ENCODE assay signal across 27 mouse cellular contexts in the genomic region with DNA sequence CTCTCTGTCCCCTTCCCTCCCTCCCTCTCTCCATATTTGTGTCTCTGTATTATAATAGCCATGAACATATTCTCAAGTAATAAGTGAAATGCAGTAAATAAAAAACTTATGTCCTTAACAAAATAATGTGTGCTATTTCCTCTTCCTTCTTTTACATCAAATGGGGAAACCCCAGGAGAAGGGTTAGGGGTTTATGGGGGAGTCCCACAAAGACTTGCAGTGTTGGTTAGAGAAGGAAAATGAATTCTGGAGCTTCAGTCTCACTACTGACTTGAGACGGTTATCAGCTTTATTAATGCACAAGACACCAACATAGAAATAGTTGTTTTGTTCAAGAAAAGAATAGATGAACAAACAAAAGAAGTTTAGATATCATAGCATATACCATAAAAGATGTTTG.
"Had no signal": no experiment of that assay in that cellular context is flagged by ENCODE, and none has a peak within 500 bp of the region (broad histone marks: within the 10 kb centered on the region; RNA-seq: fewer than 3 reads in every experiment).

No protein-coding gene starts in this region.

- H3K36me3 ChIP-seq: embryonic facial prominence, embryonic 10.5 days; embryonic facial prominence, embryonic 12.5 days; embryonic facial prominence, embryonic 13.5 days; embryonic facial prominence, embryonic 15.5 days; forebrain, embryonic 10.5 days; forebrain, embryonic 12.5 days; forebrain, embryonic 15.5 days had no signal

- ATAC-seq: forebrain, embryonic 13.5 days; forebrain, embryonic 14.5 days; forebrain, embryonic 15.5 days; forebrain, embryonic 16.5 days; forebrain, postnatal 0 days had no signal

- H3K9ac ChIP-seq: embryonic facial prominence, embryonic 12.5 days; embryonic facial prominence, embryonic 13.5 days; embryonic facial prominence, embryonic 15.5 days; forebrain, embryonic 12.5 days; forebrain, embryonic 13.5 days; forebrain, embryonic 15.5 days; forebrain, postnatal 0 days had no signal

- H3K4me3 ChIP-seq: embryonic facial prominence, embryonic 10.5 days; embryonic facial prominence, embryonic 12.5 days; embryonic facial prominence, embryonic 13.5 days; embryonic facial prominence, embryonic 15.5 days; erythroblast, embryonic 14.5 days; forebrain, embryonic 10.5 days; forebrain, embryonic 12.5 days; forebrain, embryonic 13.5 days; forebrain, embryonic 15.5 days; gastrocnemius, adult 2 months; heart, adult 2 months had no signal

- H3K27ac ChIP-seq: embryonic facial prominence, embryonic 10.5 days; embryonic facial prominence, embryonic 12.5 days; embryonic facial prominence, embryonic 13.5 days; embryonic facial prominence, embryonic 15.5 days; forebrain, embryonic 10.5 days; forebrain, embryonic 12.5 days; forebrain, embryonic 13.5 days; forebrain, embryonic 15.5 days; gastrocnemius, adult 2 months; heart, adult 2 months had no signal

- DNase-seq: cerebellum, adult 9-10 months; cerebellum, adult 9-11 months; cerebellum, postnatal 10 days; cerebellum, postnatal 14 days; cerebellum, postnatal 25 days; cerebellum, postnatal 36 days; embryo, embryonic 11 days; forebrain, postnatal 0 days; gastrocnemius, adult 2 months; gastrocnemius, postnatal 10 days; gastrocnemius, postnatal 14 days; gastrocnemius, postnatal 25 days; gastrocnemius, postnatal 36 days; heart, adult 11 months; heart, adult 18-20 months; heart, adult 2 months had no signal

- H3K9me3 ChIP-seq: embryonic facial prominence, embryonic 10.5 days; embryonic facial prominence, embryonic 12.5 days; embryonic facial prominence, embryonic 13.5 days; embryonic facial prominence, embryonic 15.5 days; forebrain, embryonic 10.5 days; forebrain, embryonic 12.5 days; forebrain, embryonic 13.5 days; forebrain, embryonic 15.5 days had no signal

- H3K4me2 ChIP-seq: embryonic facial prominence, embryonic 12.5 days; embryonic facial prominence, embryonic 13.5 days; embryonic facial prominence, embryonic 15.5 days; forebrain, embryonic 12.5 days; forebrain, embryonic 13.5 days; forebrain, embryonic 15.5 days had no signal

- H3K27me3 ChIP-seq: embryonic facial prominence, embryonic 12.5 days; embryonic facial prominence, embryonic 13.5 days; embryonic facial prominence, embryonic 15.5 days; forebrain, embryonic 12.5 days; forebrain, embryonic 13.5 days; forebrain, embryonic 15.5 days had no signal
